Mouse (Mus musculus) limb, embryonic 15.5 days (tissue): ENCODE results near the gene Rab5if. TPM values are rescaled to one million over a fixed set of nuclear protein-coding genes. Genes with fewer than 3 reads are reported as not detected.
"Not testable (repeated sequence)": the region's sequence is repeated elsewhere in the genome, so short reads cannot be mapped to it uniquely, and the experiment has no call there.

Experiments
- ATAC-seq: fragments of 200-750 bp; cut with Nextera tagmentation; 2 replicates; pipeline ENCODE4 v1.8.0; 2017; ENCODE audit warnings: low read depth, moderate TSS enrichment; ENCODE audit not compliant: insufficient number of reproducible peaks, low FRiP score, low TSS enrichment
- H3K27ac ChIP-seq: fragments of 300-500 bp; sonication (generic); 2 replicates; pipeline ENCODE4 v1.5.1; 2015; ENCODE audit warnings: moderate library complexity, mild to moderate bottlenecking, inconsistent platforms
- H3K27me3 ChIP-seq: fragments of 300-500 bp; sonication (generic); 2 replicates; pipeline ENCODE4 v1.6.1; 2015; ENCODE audit warnings: inconsistent platforms
- H3K36me3 ChIP-seq: fragments of 300-500 bp; sonication (generic); 2 replicates; pipeline ENCODE4 v1.6.1; 2015; ENCODE audit warnings: inconsistent platforms
- H3K4me1 ChIP-seq: fragments of 300-500 bp; sonication (generic); 2 replicates; pipeline ENCODE4 v1.6.1; 2015; ENCODE audit warnings: inconsistent platforms
- H3K4me2 ChIP-seq: fragments of 300-500 bp; sonication (generic); 2 replicates; pipeline ENCODE4 v1.6.1; 2015; ENCODE audit warnings: mild to moderate bottlenecking, inconsistent platforms
- H3K4me3 ChIP-seq: fragments of 300-500 bp; sonication (generic); 2 replicates; pipeline ENCODE4 v1.5.1; 2015; ENCODE audit warnings: mild to moderate bottlenecking, inconsistent platforms
- H3K9ac ChIP-seq: fragments of 300-500 bp; sonication (generic); 2 replicates; pipeline ENCODE4 v1.6.1; 2015; ENCODE audit warnings: inconsistent platforms
- H3K9me3 ChIP-seq: fragments of 300-500 bp; sonication (generic); 2 replicates; pipeline ENCODE4 v1.6.1; 2016; ENCODE audit warnings: inconsistent platforms
- WGBS: fragments of 180-500 bp; shearing (Covaris S2); methylation state at CpG from one replicate; pipeline ENCODE4 v1.1.7; 2015; 5-methylcytosine and 5-hydroxymethylcytosine counted together
- polyA plus RNA-seq: library from polyadenylated mRNA; unstranded; fragments of >200 nt; fragmentation: Nextera tagmentation; extraction: Ambion mirVana; gene quantifications from 2 replicates; pipeline ENCODE4 v1.2.1, GENCODE M21; 2015

The Rab5if gene
- polyA plus RNA-seq, 1 experiment from 2014 or later = 157 TPM

DNA sequence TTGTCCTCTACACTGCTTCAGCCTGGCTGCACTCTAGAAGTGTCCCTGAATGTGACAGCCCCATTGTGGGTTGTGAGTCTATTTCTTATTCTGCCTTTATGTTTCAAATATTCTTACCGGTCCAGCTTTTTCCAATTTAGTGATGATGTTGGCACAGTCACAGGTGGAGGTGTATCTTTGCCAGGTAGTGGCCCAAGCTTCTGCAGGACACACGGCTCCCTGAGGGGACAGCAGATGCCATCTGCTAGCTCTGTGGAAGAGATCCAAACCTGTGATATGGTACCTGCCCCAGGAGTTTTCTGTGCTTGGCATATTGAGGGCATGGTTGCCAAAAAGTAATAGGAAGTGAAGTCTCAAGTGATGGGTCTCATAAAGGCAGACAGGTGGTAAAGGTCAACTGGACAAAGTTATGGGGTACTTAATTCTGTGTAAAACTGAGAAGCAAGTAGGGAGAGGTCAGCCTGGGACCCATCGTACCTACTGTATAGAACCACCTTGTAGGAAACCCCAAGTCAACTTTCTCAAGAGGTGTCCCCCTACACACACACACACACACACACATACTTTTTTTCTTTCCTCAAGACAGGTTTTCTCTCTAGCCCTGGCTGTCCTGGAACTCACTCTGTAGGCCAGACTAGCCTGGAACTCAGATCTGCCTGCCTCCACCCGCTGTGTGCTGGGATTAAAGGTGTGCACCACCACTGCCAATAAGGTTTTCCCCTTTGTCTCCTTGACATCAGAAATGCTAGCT, 12.0 kb downstream of the Rab5if start:
- Histone ChIP-seq H3K4me3 (no peak overlapping the region), H3K9me3 (no peaks in the 10 kb centered on the region), H3K9ac (no peak overlapping the region), H3K4me2 (no peak overlapping the region), H3K27ac (no peak overlapping the region), H3K4me1 (no peaks in the 10 kb centered on the region), H3K27me3 (no peaks in the 10 kb centered on the region), H3K36me3 (peaks cover 48% of the 10 kb centered on the region)
- ATAC-seq = no peak
- 87% methylated on average over 4 of the region's 4 CpGs for WGBS

GRCm38 (mm10) chr2:156877726-156878125, 14.8 kb downstream of the Rab5if start:
- H3K4me3 ChIP-seq = no peak overlapping the region
- H3K27me3 ChIP-seq = no peaks in the 10 kb centered on the region
- no peaks in the 10 kb centered on the region for H3K9me3 ChIP-seq
- H3K27ac ChIP-seq = no peak overlapping the region
- no peak overlapping the region for H3K9ac ChIP-seq
- 53% methylated on average over 9 of the region's 9 CpGs for WGBS
- no peak overlapping the region for H3K4me2 ChIP-seq
- H3K36me3 ChIP-seq = peaks cover 28% of the 10 kb centered on the region
- no peaks in the 10 kb centered on the region for H3K4me1 ChIP-seq
- no peak for ATAC-seq

GRCm38 (mm10) chr2:156879541-156879940, 16.6 kb downstream of the Rab5if start:
- H3K36me3 ChIP-seq = peaks cover 10% of the 10 kb centered on the region; the same call in 1 of the 2 replicates
- no peaks in the 10 kb centered on the region for H3K27me3 ChIP-seq
- no peak for ATAC-seq

GRCm38 (mm10) chr2:156882431-156883001, 19.6 kb downstream of the Rab5if start:
- Histone ChIP-seq H3K4me2 (no peak overlapping the region), H3K27ac (no peak overlapping the region), H3K9me3 (no peaks in the 10 kb centered on the region), H3K36me3 (no peaks in the 10 kb centered on the region), H3K27me3 (no peaks in the 10 kb centered on the region), H3K4me1 (no peaks in the 10 kb centered on the region), H3K9ac (no peak overlapping the region), H3K4me3 (no peak overlapping the region)
- WGBS = 32% methylated on average over 10 of the region's 10 CpGs
- no peak for ATAC-seq

More at GRCm38 (mm10) chr2:156879541-156879940, 16.6 kb downstream of the Rab5if start:
- Histone ChIP-seq H3K4me1 (no peaks in the 10 kb centered on the region), H3K4me3 (no peak overlapping the region), H3K9ac (no peak overlapping the region), H3K4me2 (no peak overlapping the region), H3K27ac (no peak overlapping the region), H3K9me3 (no peaks in the 10 kb centered on the region)
- 76% methylated on average over 3 of the region's 3 CpGs for WGBS

DNA sequence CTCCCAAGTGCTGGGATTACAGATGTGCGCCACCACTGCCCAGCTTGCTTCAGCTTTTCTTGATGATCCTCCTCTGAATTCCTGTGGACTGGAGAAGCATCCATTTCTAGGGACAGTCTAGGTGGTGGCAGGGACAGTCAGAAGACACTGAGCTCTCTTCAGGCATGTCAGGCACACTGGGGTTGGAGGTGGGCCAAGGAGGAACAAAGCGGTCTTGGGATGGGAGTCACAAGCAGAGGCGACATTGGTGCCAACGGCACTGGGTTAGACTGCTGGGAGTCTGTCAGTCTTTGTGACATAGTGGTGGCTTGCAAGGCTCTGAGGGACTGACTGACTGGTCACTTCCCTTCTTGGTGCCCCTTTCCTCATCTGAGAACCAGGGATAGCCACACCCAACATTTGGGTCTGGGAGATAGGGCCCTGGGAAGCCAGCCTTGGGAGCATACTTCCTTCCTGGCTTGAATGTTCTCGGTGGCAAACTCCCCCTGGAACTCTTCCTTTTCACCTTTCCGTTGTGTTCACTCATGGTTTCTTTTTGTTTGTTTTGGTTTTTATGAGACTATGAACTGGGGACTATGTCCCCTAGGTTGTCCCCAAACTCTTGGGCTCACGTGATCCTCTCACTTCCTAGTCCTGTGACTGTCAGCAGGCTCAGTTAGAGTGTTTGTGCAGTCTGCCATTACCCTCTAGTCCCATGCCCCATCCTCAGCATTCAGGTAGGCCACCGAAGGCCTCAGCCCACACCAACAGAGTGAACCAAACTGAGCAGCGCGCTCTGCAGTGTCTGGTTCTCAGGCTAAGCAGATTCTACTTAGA, 21.7 kb downstream of the Rab5if start:
- no peak overlapping the region for H3K4me3 ChIP-seq
- no peaks in the 10 kb centered on the region for H3K9me3 ChIP-seq
- no peaks in the 10 kb centered on the region for H3K4me1 ChIP-seq
- no peak for ATAC-seq
- no peaks in the 10 kb centered on the region for H3K27me3 ChIP-seq
- H3K4me2 ChIP-seq = no peak overlapping the region
- no peak overlapping the region for H3K27ac ChIP-seq
- WGBS = 90% methylated on average over 10 of the region's 10 CpGs
- H3K36me3 ChIP-seq = no peaks in the 10 kb centered on the region
- no peak overlapping the region for H3K9ac ChIP-seq

GRCm38 (mm10) chr2:156885666-156886065, 22.7 kb downstream of the Rab5if start:
- H3K36me3 ChIP-seq, H3K27ac ChIP-seq, H3K4me3 ChIP-seq, H3K4me1 ChIP-seq, H3K4me2 ChIP-seq, H3K27me3 ChIP-seq, ATAC-seq, H3K9ac ChIP-seq, H3K9me3 ChIP-seq: not testable (repeated sequence)
- WGBS = 55% methylated on average over 2 of the region's 2 CpGs

DNA sequence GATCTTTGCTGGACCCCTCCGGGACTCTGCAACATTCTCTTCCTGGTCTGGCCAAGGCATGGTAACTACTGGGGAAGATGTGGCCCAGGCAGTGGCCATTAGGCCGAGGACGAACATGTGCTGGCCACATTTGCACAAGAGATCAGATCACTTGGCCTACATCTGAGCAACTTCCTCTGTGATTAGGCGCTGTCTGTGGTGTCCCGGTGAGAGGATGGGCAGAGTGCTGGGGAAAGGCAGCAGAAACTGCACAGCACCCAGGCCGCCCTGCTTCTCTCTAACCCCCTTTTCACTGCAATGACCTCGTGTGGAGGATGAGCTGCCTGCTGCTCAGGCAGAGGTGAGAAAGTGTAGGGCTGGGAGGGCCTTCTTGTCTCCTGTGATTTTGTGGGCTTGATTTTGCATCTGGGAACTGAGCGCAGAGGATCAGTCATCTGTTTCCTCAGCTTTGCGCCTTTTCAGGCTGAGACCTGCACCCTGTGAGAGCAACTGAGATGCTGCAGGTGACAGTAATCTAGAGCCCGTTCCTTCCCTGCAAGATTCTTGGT, 23.2 kb downstream of the Rab5if start:
- H3K9ac ChIP-seq = no peak overlapping the region
- H3K27me3 ChIP-seq = no peaks in the 10 kb centered on the region
- no peaks in the 10 kb centered on the region for H3K4me1 ChIP-seq
- ATAC-seq = no peak
- WGBS = 65% methylated on average over 10 of the region's 10 CpGs
- no peak overlapping the region for H3K27ac ChIP-seq
- no peak overlapping the region for H3K4me2 ChIP-seq
- H3K36me3 ChIP-seq = no peaks in the 10 kb centered on the region
- no peak overlapping the region for H3K4me3 ChIP-seq
- no peaks in the 10 kb centered on the region for H3K9me3 ChIP-seq

DNA sequence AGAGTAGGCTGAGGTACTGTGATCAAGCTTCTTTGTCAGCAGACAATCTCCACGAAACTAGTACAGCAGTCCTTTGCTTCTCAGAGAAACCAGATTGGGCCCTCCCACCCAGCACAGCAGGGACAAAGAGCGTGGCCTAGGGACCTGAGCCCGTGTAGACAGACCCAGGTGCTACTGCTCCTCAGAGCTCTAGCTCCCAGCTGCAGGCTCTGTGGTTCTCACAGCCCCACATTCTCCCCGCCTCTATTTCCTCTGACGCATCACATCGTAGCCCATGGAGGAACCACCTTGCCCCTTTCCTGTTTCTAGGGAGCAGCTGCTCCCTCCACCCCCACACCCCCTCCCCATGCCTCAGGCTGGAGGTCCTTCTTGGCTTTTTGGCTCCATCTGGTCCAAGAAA, 24.1 kb downstream of the Rab5if start, which contains the start of gene Sla2:
Gene Sla2, minus strand, starts transcription at position 176 of the 400 bp plus-strand sequence.
- Histone ChIP-seq H3K27ac (no peak within 1 kb of the TSS), H3K4me3 (no peak within 1 kb of the TSS), H3K4me1 (no peaks in the 10 kb centered on the region), H3K4me2 (no peak within 1 kb of the TSS), H3K27me3 (no peaks in the 10 kb centered on the region), H3K9me3 (no peaks in the 10 kb centered on the region), H3K36me3 (no peaks in the 10 kb centered on the region), H3K9ac (no peak within 1 kb of the TSS)
- ATAC-seq = no peak
- 53% methylated on average over 6 of the region's 6 CpGs for WGBS

DNA sequence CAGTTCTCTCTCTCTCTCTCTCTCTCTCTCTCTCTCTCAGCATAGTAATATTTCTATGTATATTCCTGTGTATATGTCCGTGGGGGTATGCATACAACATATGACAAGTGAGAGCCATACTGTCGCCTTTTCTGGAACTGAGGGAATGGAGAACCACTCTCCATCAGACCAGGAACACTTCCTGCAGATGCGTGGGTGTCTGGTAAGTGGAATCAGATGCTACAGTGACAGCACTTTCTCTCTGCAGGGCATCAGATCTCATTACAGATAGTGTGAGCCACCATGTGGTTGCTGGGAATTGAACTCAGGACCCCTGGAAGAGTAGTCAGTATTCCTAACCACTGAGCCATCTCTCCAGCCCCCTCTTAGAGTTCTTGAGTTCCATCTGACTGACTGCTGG, 25.6 kb downstream of the Rab5if start:
- ATAC-seq = no peak
- Histone ChIP-seq H3K4me1 (no peaks in the 10 kb centered on the region), H3K9ac (no peak overlapping the region), H3K4me3 (no peak overlapping the region), H3K4me2 (no peak overlapping the region), H3K27ac (no peak overlapping the region), H3K36me3 (no peaks in the 10 kb centered on the region), H3K9me3 (no peaks in the 10 kb centered on the region), H3K27me3 (no peaks in the 10 kb centered on the region)
- 54% methylated on average over 3 of the region's 3 CpGs for WGBS

DNA sequence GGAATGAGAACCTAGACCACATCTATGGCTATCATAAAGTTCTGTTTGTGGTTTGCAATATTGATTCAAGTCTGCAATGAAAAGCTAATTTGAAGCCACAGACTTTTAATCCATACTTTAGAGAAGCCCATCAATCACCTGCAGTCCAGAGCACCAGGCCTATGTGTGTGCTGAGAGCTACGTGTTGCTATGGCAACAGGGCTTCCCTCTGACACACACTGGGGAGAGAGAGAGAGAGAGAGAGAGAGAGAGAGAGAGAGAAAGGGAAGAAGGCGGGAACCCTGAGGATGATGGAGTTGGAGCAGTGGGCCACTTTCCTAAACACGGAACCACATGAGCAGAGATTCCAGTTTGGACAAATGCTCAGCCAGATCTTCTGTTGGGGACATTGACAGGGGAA, 29.3 kb downstream of the Rab5if start:
- Histone ChIP-seq H3K9me3 (no peaks in the 10 kb centered on the region), H3K4me1 (no peaks in the 10 kb centered on the region), H3K27me3 (no peaks in the 10 kb centered on the region), H3K36me3 (no peaks in the 10 kb centered on the region), H3K4me2 (no peak overlapping the region), H3K9ac (no peak overlapping the region), H3K4me3 (no peak overlapping the region), H3K27ac (no peak overlapping the region)
- ATAC-seq = no peak
- 47% methylated on average over 3 of the region's 3 CpGs for WGBS

GRCm38 (mm10) chr2:156892821-156893220, 29.9 kb downstream of the Rab5if start:
- 72% methylated on average over 6 of the region's 6 CpGs for WGBS

More at GRCm38 (mm10) chr2:156892821-156893220, 29.9 kb downstream of the Rab5if start:
- Histone ChIP-seq H3K4me3 (no peak overlapping the region), H3K4me1 (no peaks in the 10 kb centered on the region), H3K27ac (no peak overlapping the region), H3K27me3 (no peaks in the 10 kb centered on the region), H3K9ac (no peak overlapping the region), H3K4me2 (no peak overlapping the region), H3K36me3 (no peaks in the 10 kb centered on the region), H3K9me3 (no peaks in the 10 kb centered on the region)
- ATAC-seq = no peak
